Mouse (Mus musculus) right cerebral cortex, postnatal 25 days (tissue): ENCODE results near the gene Aurkb.
"Not testable (repeated sequence)": the region's sequence is repeated elsewhere in the genome, so short reads cannot be mapped to it uniquely, and the experiment has no call there.

ENCODE experiments used
- DNase-seq: peaks from one replicate; pipeline ENCODE4 v3.0.0; 2022

Aurkb gene

DNA sequence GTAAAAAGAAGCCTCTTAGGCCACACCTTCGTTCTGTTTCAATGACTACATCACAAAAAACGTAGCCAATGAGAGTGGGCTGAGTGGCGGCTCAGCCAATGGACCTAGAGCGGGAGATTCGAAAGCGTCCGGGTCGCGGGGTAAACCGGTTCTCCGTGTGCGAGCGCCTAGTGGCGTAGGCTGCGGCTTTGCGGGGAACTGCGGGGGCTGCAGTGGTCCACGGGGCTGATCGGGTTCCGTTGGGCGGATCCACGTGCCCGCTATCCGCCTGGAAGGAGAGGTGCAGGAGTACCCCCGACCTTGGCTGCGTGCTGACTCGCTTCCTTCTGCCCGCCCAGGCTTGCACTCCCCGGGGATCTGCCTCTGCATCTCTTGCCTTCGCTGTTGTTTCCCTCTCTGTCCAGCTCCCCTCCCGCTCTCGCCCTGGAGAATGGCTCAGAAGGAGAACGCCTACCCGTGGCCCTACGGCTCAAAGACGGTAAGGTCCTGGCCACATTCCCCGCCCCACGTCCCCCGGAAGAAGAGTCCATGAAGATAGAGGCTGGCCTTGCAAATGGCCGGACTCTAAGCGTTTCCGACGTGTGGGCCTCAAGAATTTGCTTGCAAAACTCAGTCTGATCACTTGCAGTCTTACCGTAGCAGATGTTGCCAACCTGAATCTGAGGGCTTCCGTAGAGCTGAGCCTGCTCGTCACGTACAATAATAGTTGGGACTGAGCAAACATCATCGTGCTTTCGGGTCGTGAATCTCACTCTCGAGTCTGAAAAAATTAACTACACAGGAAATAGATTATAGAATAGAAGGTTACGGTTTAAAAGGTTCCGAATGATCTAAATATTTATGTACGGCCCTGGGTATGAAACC, at the start of gene Aurkb:
Aurkb (plus strand) TSS at position 117 of the 864 bp plus-strand sequence.
- peak; percentile 66 for DNase-seq

- DNase-seq = no peak
Measured at GRCm38 (mm10) chr11:68997080-68997479, 48.4 kb upstream of the Aurkb start.

DNA sequence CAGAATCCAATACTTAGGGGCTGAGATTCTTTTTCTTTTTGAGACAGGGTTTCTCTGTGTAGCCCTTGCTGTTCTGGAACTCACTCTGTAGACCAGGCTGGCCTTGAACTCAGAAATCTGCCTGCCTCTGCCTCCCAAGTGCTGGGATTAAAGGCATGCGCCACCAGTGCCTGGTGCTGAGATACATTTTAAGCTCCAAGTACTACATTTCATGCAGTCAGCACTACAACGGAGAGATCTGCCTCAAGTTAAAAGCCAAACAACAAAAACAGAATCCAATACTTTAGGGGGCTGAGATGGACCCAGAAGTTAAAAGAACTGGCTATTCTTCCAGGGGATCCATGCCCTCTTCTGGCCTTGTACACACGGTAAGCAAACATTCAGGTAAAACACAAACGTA, 42.7 kb upstream of the Aurkb start:
- DNase-seq = not testable (repeated sequence)

- no peak for DNase-seq
Measured at GRCm38 (mm10) chr11:69003592-69003991, 41.9 kb upstream of the Aurkb start.

GRCm38 (mm10) chr11:69005193-69005592, 40.3 kb upstream of the Aurkb start:
- DNase-seq = no peak

DNA sequence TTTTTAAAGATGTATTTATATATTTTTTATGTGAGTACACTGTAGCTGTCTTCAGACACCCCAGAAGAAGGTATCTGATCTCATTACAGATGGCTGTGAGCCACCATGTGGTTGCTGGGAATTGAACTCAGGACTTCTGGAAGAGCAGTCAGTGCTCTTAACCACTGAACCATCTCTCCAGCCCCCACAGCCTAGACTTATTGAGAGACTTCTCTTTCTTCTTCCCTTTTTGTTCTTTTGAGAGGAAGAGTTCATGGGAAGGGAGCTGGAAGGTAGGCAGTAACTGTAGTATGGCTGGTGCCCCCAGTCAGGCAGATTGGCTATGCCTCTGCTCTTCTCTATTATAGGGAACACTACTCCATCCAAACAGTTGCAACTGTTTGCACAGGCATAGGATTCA, 38.9 kb upstream of the Aurkb start:
- not testable (repeated sequence) for DNase-seq

- peak; percentile 94 for DNase-seq
Measured at GRCm38 (mm10) chr11:69008182-69009121, 37.0 kb upstream of the Aurkb start, which contains the start of gene Pfas. Gene Pfas, minus strand, starts transcription at chr11:69008460.

- no peak for DNase-seq
Measured at GRCm38 (mm10) chr11:69009508-69009907, 35.9 kb upstream of the Aurkb start.

GRCm38 (mm10) chr11:69010400-69011323, 34.8 kb upstream of the Aurkb start:
- no peak for DNase-seq

GRCm38 (mm10) chr11:69011445-69011844, 34.0 kb upstream of the Aurkb start:
- DNase-seq = not testable (repeated sequence)

GRCm38 (mm10) chr11:69012071-69012601, 33.3 kb upstream of the Aurkb start:
- DNase-seq = peak; percentile 81

DNA sequence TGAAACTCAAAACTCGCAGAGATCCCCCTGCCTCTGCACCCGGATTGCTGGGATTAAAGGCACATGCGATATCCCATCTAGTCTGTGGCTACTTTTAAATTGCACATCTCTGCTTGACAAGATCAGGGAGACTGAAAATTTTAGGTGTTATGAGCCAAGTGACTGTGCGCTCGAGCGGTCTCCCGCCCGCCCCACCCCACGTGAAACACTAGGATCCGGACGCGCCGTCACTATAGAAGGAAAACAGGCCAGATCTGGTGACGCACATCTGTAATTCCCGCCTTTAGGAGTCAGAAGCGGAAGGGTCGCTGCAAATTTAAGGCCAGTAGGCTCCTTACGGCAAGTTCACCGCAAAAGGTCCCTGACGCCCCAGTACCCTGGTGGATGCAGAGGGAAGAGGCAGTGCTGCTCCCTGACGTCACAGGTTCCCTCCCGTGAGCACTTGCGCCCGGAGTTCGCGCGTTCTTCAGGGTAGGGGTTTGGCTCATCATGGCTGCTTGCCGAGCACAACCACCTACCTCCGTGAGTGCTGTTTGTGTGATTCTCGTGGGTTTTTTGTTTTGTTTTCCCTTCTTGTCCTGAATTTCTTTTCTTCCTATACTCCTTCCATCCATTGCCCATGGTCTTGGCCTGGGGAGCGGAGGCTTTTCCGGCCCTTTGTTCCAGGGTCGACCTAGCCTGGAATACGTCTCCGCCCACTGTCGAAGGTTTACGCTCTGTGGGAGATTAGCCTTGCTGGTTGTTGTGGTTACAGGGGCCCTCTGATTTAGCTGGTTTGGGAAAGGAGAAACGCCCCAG, 29.6 kb upstream of the Aurkb start, which contains the start of gene Ctc1:
Ctc1 (plus strand) TSS at position 268 of the 798 bp plus-strand sequence.
- peak; percentile 91 for DNase-seq

- no peak for DNase-seq
Measured at GRCm38 (mm10) chr11:69016755-69017154, 28.7 kb upstream of the Aurkb start.

GRCm38 (mm10) chr11:69020691-69021090, 24.8 kb upstream of the Aurkb start:
- no peak for DNase-seq

DNA sequence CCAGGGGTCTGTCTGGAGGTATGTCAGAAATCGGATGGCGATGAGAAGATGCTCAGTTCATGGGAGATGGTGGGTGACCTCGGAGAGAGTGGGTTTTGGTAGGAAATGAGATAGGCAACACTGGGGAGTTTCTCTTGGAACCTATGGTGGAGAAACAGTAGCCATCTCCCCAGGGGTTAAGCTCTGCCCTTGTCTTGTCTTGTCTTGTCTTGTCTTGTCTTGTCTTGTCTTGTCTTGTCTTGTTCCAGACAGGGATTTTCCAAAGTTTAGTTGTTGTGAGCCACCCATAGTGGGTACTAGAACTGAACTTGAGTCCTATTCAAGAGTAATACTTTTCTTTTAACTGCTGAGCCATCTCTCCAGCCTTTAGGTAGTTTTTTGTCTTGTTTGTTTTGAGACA, 18.9 kb upstream of the Aurkb start:
- no peak for DNase-seq

DNA sequence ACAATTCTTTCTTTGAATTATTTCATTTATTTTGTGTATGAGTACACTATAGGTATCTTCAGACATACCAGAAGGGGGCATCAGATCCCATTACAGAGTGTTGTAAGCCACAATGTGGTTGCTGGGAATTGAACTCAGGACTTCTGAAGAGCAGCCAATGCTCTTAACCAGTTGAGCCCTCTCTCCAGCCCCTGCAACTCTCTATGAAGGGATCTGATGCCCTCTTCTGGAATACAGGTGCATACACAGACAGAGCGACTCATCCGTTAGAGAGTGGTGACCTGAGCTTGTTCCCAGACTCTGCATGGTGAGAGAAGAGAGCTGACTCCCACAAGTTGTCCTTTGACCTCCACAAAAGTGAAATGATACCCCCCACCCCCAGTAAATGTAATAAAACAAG, 16.6 kb upstream of the Aurkb start:
- no peak for DNase-seq

GRCm38 (mm10) chr11:69033552-69033951, 11.9 kb upstream of the Aurkb start:
- no peak for DNase-seq

GRCm38 (mm10) chr11:69034585-69034984, 10.9 kb upstream of the Aurkb start:
- DNase-seq = no peak

DNA sequence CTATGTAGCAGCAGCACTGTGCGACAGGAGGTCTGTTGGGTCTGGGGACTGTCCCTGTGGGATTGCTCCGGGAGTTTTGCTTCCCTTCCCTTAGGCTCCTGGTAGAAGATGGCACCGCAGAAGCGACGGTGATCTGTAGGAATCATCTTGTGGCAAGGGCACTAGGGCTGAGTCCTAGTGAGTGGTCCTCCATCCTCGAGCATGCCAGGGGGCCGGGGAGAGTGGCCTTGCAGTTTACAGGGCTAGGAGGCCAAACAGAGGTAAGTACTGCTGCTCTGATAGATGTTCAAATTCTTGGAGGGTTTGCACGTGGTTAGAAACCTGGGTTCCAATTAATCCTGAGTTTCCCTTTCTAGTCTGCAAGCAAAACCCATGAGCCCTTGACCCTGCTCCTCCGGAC, 10.0 kb upstream of the Aurkb start:
- no peak for DNase-seq

- DNase-seq = peak; percentile 87
Measured at GRCm38 (mm10) chr11:69035849-69036248, 9.6 kb upstream of the Aurkb start.
